Mouse (Mus musculus): ENCODE measurements around the gene Tomm40l.

- no peak for TF ChIP-seq HCFC1 (IDR thresholded peaks at IDR 0.05; ENCODE audit: borderline replicate concordance, insufficient read depth, low read length)
- TF ChIP-seq ZNF384 (IDR thresholded peaks at IDR 0.05; ENCODE audit: low read depth, low read length) = no peak
- TF ChIP-seq CHD2 (IDR thresholded peaks at IDR 0.05; ENCODE audit: low read depth, low read length) = no peak
- no peak for TF ChIP-seq MAFK (IDR thresholded peaks at IDR 0.05; ENCODE audit: insufficient read depth, low read depth, low read length)
These were observed 43.8 kb upstream of the Tomm40l start for GRCm38 (mm10) chr1:171265971-171266744.
